Comparison of ENCODE assay signal across 21 mouse cellular contexts in the genomic region with DNA sequence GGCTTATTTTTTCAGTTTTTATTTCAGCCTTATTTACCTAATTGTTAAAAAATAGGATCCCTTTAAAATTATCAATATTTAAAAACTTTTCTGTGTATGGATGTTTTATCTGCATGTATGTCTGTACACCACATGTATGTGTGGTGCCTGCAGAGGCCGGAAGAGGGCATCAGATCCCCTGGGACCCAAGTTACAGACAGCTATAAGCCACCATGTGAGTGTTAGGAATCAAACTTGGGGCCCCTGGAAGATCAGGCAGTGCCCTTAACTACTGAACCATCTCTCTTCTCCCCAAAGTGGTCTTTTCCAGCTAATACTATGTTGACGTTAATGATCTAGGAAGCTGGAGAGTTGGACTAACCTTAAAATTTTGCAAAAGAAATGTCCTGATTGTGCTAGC. TPM values are rescaled to one million over a fixed set of nuclear protein-coding genes. Genes with fewer than 3 reads are reported as not detected.
DNase-seq lines count a peak whose midpoint lies in the region; ATAC-seq and TF ChIP-seq lines count a peak whose summit lies in the region.
"Had no signal": no experiment of that assay in that cellular context is flagged by ENCODE, and none has a peak within 500 bp of the region (broad histone marks: within the 10 kb centered on the region; RNA-seq: fewer than 3 reads in every experiment).

No protein-coding gene starts in this region.

- intact Hi-C loops in gastrocnemius, adult 2 months (cut with DNase I) = no loop called here
- intact Hi-C loops in heart, adult 2 months (cut with DNase I) = loop anchor here (10.0 kb wide), 1 partner anchor 487 kb away; a partner anchor contains a TSS

- no peak overlapping the region for H3K4me2 ChIP-seq in heart, embryonic 15.5 days
- H3K4me2 ChIP-seq: embryonic facial prominence, embryonic 12.5 days; forebrain, embryonic 13.5 days; forebrain, embryonic 15.5 days had no signal

- no peak overlapping the region for H3K4me3 ChIP-seq in gastrocnemius, adult 2 months
- no peak overlapping the region for H3K4me3 ChIP-seq in heart, adult 2 months
- H3K4me3 ChIP-seq in heart, embryonic 15.5 days = no peak overlapping the region
- no peak overlapping the region for H3K4me3 ChIP-seq in layer of hippocampus, adult 2 months
- H3K4me3 ChIP-seq: embryonic facial prominence, embryonic 10.5 days; embryonic facial prominence, embryonic 12.5 days; forebrain, embryonic 13.5 days; forebrain, embryonic 15.5 days had no signal

- no peak for ATAC-seq in heart, embryonic 15.5 days (replicated peaks; ENCODE audit: insufficient number of reproducible peaks, insufficient read depth, low FRiP score, low read depth)
- ATAC-seq: CD4-positive, CD25-positive, alpha-beta regulatory T cell, adult 4 months had no signal

- no peaks in the 10 kb centered on the region for H3K9me3 ChIP-seq in heart, embryonic 15.5 days (replicated peaks)
- H3K9me3 ChIP-seq: embryonic facial prominence, embryonic 10.5 days; embryonic facial prominence, embryonic 12.5 days; forebrain, embryonic 13.5 days; forebrain, embryonic 15.5 days had no signal

- no peak for TF ChIP-seq POLR2A in heart, adult 2 months (IDR thresholded peaks at IDR 0.05; ENCODE audit: insufficient read depth, low read depth, low read length)

- peaks cover 13% of the 10 kb centered on the region for H3K4me1 ChIP-seq in heart, adult 2 months (ENCODE audit: control insufficient read depth, insufficient read depth, low read length)
- peaks cover 33% of the 10 kb centered on the region for H3K4me1 ChIP-seq in heart, embryonic 15.5 days (replicated peaks)
- H3K4me1 ChIP-seq: forebrain, embryonic 13.5 days had no signal

- TF ChIP-seq CTCF in gastrocnemius, adult 2 months (IDR thresholded peaks at IDR 0.05) = peak; percentile 15; the same call in 1 of the 2 replicates
- peak; percentile 27 for TF ChIP-seq CTCF in heart, adult 2 months (IDR thresholded peaks at IDR 0.05)
- peak; percentile 17; the same call in 1 of the 2 replicates for TF ChIP-seq CTCF in layer of hippocampus, adult 2 months (conservative IDR thresholded peaks at IDR 0.05)

- no peak overlapping the region for H3K9ac ChIP-seq in heart, adult 2 months (ENCODE audit: low read depth, low read length)
- H3K9ac ChIP-seq in heart, embryonic 15.5 days = no peak overlapping the region
- H3K9ac ChIP-seq: embryonic facial prominence, embryonic 12.5 days; forebrain, embryonic 13.5 days; forebrain, embryonic 15.5 days had no signal

- DNase-seq in gastrocnemius, adult 2 months = no peak
- no peak for DNase-seq in gastrocnemius, postnatal 10 days
- no peak for DNase-seq in heart, adult 2 months
- DNase-seq in heart, adult 18-20 months = no peak
- no peak for DNase-seq in heart, adult 9 months (ENCODE audit: low spot score in 2 of 2)
- DNase-seq in layer of hippocampus, adult 2 months (ENCODE audit: low spot score in 2 of 2) = no peak
- DNase-seq in layer of hippocampus, adult 11-12 months (ENCODE audit: low spot score) = no peak
- DNase-seq: adrenal gland, adult 8-10 months; adrenal gland, postnatal 14 days; adrenal gland, postnatal 36 days; B cell, adult 2 months; cerebellum, adult 11-12 months; cerebellum, adult 2 months; cerebellum, adult 9-10 months; cerebellum, postnatal 25 days had no signal

- H3K36me3 ChIP-seq in heart, adult 2 months (ENCODE audit: control insufficient read depth, insufficient read depth, low read length) = peaks cover 8% of the 10 kb centered on the region
- H3K36me3 ChIP-seq in heart, embryonic 15.5 days = 0 out of 2 replicates have a peak, but pooled peaks cover 6% of the 10 kb centered on the region
- H3K36me3 ChIP-seq: embryonic facial prominence, embryonic 12.5 days; forebrain, embryonic 15.5 days had no signal

- no peak overlapping the region for H3K27ac ChIP-seq in gastrocnemius, adult 2 months
- no peak overlapping the region for H3K27ac ChIP-seq in heart, adult 2 months
- H3K27ac ChIP-seq in heart, embryonic 15.5 days = 0 out of 2 replicates have a peak overlapping the region, but pooled peaks have one; percentile 34
- H3K27ac ChIP-seq in layer of hippocampus, adult 2 months = no peak overlapping the region
- H3K27ac ChIP-seq: embryonic facial prominence, embryonic 10.5 days; embryonic facial prominence, embryonic 12.5 days; forebrain, embryonic 13.5 days; forebrain, embryonic 15.5 days had no signal

- H3K27me3 ChIP-seq in heart, adult 2 months (ENCODE audit: control insufficient read depth, insufficient read depth, low read length) = no peaks in the 10 kb centered on the region
- H3K27me3 ChIP-seq in heart, embryonic 15.5 days = no peaks in the 10 kb centered on the region
- H3K27me3 ChIP-seq: forebrain, embryonic 13.5 days; forebrain, embryonic 15.5 days had no signal

- TF ChIP-seq EP300 in heart, adult 2 months (IDR thresholded peaks at IDR 0.05; ENCODE audit: insufficient read depth, low read depth, low read length) = no peak

- 69% methylated on average over 2 of the region's 2 CpGs for WGBS in heart, adult 2 months
- 82% methylated on average over 2 of the region's 2 CpGs for WGBS in heart, embryonic 15.5 days

- H3K79me2 ChIP-seq in heart, adult 2 months (replicated peaks; ENCODE audit: control insufficient read depth, insufficient read depth, low read length) = no peaks in the 10 kb centered on the region

RNA-seq across cellular contexts. Expression of a gene that starts 28.2 kb away (rescaled TPM):
- total RNA-seq in gastrocnemius, adult 2 months (2021) = 10 to 100 TPM in 1 of 2 experiments, 1 to 10 TPM in 1; 9.2 to 16.4 TPM
- total RNA-seq in gastrocnemius, postnatal 10 days (2021) = 10 to 100 TPM; 12.5 to 15.4 TPM
- 10 to 100 TPM; 27.7 to 30.6 TPM for total RNA-seq in heart, adult 2 months (2021)
- 24.1 and 29.8 TPM in 2 replicates for polyA plus RNA-seq in heart, adult 2 months (2012; rRNA removed)
- 10 to 100 TPM; 31.9 to 39.9 TPM for total RNA-seq in heart, adult 18-20 months (2021)
- 23.6 and 44.5 TPM in 2 replicates for polyA plus RNA-seq in heart, embryonic 15.5 days (2015; fragmentation: Nextera tagmentation; extraction: Ambion mirVana)
- 10 to 100 TPM; 22.0 to 23.4 TPM for total RNA-seq in layer of hippocampus, adult 2 months (2021)
